Mouse (Mus musculus) kidney, postnatal 4 days (tissue): ENCODE data around the gene Clec16a.

Source experiments
- DNase-seq, 2 experiments: peaks; one replicate each; pipeline ENCODE4 v3.0.0; 2021; ENCODE audit warnings: mixed read lengths in 2 of 2

Gene Clec16a

GRCm38 (mm10) chr16:10790702-10791101 is 245.6 kb downstream of the Clec16a start, which contains the start of gene Prm3:
Gene Prm3 (minus strand): TSS chr16:10790914.
- DNase-seq: no peak
